Mouse (Mus musculus) bone marrow macrophage, adult 2 months (primary cell): ENCODE measurements around the gene Spink8.

Source experiments
- CTCF ChIP-seq: IDR thresholded peaks from 2 replicates; pipeline ENCODE4 v1.5.1; 2012; ENCODE audit warnings: low read depth, mild to moderate bottlenecking, low read length, moderate library complexity
- POLR2A ChIP-seq: IDR thresholded peaks from 2 replicates; pipeline ENCODE4 v1.6.1; 2012; ENCODE audit warnings: mild to moderate bottlenecking, low read depth, low read length, borderline replicate concordance

GRCm38 (mm10) chr9:109795221-109795620, 16.9 kb upstream of the Spink8 start:
- TF ChIP-seq CTCF: no peak
- TF ChIP-seq POLR2A: no peak
